Mouse (Mus musculus) embryonic facial prominence, embryonic 12.5 days (tissue): ENCODE measurements around the gene Smlr1. TPM values are rescaled to one million over a fixed set of nuclear protein-coding genes. Genes with fewer than 3 reads are reported as not detected.

Source experiments
- ATAC-seq: fragments of 200-750 bp; cut with Nextera tagmentation; 2 replicates; pipeline ENCODE4 v1.8.0; 2017; ENCODE audit not compliant: insufficient number of reproducible peaks, insufficient read depth, low FRiP score, low TSS enrichment
- H3K27ac ChIP-seq: fragments of 300-500 bp; sonication (generic); 2 replicates; pipeline ENCODE4 v1.5.1; 2016; ENCODE audit warnings: mild to moderate bottlenecking
- H3K27me3 ChIP-seq: fragments of 300-500 bp; sonication (generic); 2 replicates; pipeline ENCODE4 v1.6.1; 2016; ENCODE audit warnings: mild to moderate bottlenecking, moderate library complexity
- H3K36me3 ChIP-seq: fragments of 300-500 bp; sonication (generic); 2 replicates; pipeline ENCODE4 v1.6.1; 2016; ENCODE audit warnings: mild to moderate bottlenecking
- H3K4me1 ChIP-seq: fragments of 300-500 bp; sonication (generic); 2 replicates; pipeline ENCODE4 v1.6.1; 2016
- H3K4me2 ChIP-seq: fragments of 300-500 bp; sonication (generic); replicated peaks from 2 replicates; pipeline ENCODE4 v1.6.1; 2016; ENCODE audit warnings: mild to moderate bottlenecking, moderate library complexity
- H3K4me3 ChIP-seq: fragments of 300-500 bp; sonication (generic); 2 replicates; pipeline ENCODE4 v1.5.1; 2016; ENCODE audit warnings: mild to moderate bottlenecking
- H3K9ac ChIP-seq: fragments of 300-500 bp; sonication (generic); 2 replicates; pipeline ENCODE4 v1.6.1; 2016; ENCODE audit warnings: mild to moderate bottlenecking, moderate library complexity
- H3K9me3 ChIP-seq: fragments of 300-500 bp; sonication (generic); 2 replicates; pipeline ENCODE4 v1.6.1; 2016; ENCODE audit warnings: mild to moderate bottlenecking, moderate library complexity
- WGBS: fragments of 180-500 bp; shearing (Covaris S2); methylation state at CpG from one replicate; pipeline ENCODE4 v1.1.7; 2016; 5-methylcytosine and 5-hydroxymethylcytosine counted together
- polyA plus RNA-seq: library from polyadenylated mRNA; unstranded; fragments of >200 nt; fragmentation: Nextera tagmentation; extraction: Ambion mirVana; gene quantifications from 2 replicates; pipeline ENCODE4 v1.2.1, GENCODE M21; 2016

Gene Smlr1
- polyA plus RNA-seq, 1 experiment from 2014 or later = not detected

- Histone ChIP-seq H3K9me3 (no peaks in the 10 kb centered on the region), H3K4me3 (no peak overlapping the region), H3K27ac (no peak overlapping the region), H3K4me1 (peaks cover 3% of the 10 kb centered on the region; the same call in 1 of the 2 replicates), H3K36me3 (no peaks in the 10 kb centered on the region), H3K4me2 (no peak overlapping the region), H3K27me3 (no peaks in the 10 kb centered on the region), H3K9ac (no peak overlapping the region)
- 70% methylated on average over 9 of the region's 9 CpGs for WGBS
- peak; percentile 43; the same call in 1 of the 2 replicates for ATAC-seq
Measured at GRCm38 (mm10) chr10:25533513-25534246, 2.4 kb downstream of the Smlr1 start.

GRCm38 (mm10) chr10:25533105-25533504 lies 3.0 kb downstream of the Smlr1 start:
- no peaks in the 10 kb centered on the region for H3K27me3 ChIP-seq
- peaks cover 3% of the 10 kb centered on the region; the same call in 1 of the 2 replicates for H3K4me1 ChIP-seq
- 72% methylated on average over 2 of the region's 2 CpGs for WGBS
- no peaks in the 10 kb centered on the region for H3K36me3 ChIP-seq
- H3K9me3 ChIP-seq = no peaks in the 10 kb centered on the region
- no peak overlapping the region for H3K4me3 ChIP-seq
- H3K27ac ChIP-seq = no peak overlapping the region
- H3K4me2 ChIP-seq = no peak overlapping the region
- no peak overlapping the region for H3K9ac ChIP-seq
- no peak for ATAC-seq

GRCm38 (mm10) chr10:25531335-25531734 lies 4.7 kb downstream of the Smlr1 start:
- H3K36me3 ChIP-seq = no peaks in the 10 kb centered on the region
- H3K9ac ChIP-seq = no peak overlapping the region
- H3K9me3 ChIP-seq = no peaks in the 10 kb centered on the region
- H3K27ac ChIP-seq = no peak overlapping the region
- 75% methylated on average over 13 of the region's 13 CpGs for WGBS
- ATAC-seq = no peak
- peaks cover 3% of the 10 kb centered on the region; the same call in 1 of the 2 replicates for H3K4me1 ChIP-seq
- no peaks in the 10 kb centered on the region for H3K27me3 ChIP-seq
- H3K4me2 ChIP-seq = no peak overlapping the region
- H3K4me3 ChIP-seq = no peak overlapping the region

- Histone ChIP-seq H3K36me3 (peaks cover 5% of the 10 kb centered on the region; the same call in 1 of the 2 replicates), H3K9ac (no peak overlapping the region), H3K27ac (no peak overlapping the region), H3K4me2 (no peak overlapping the region), H3K27me3 (no peaks in the 10 kb centered on the region), H3K4me3 (no peak overlapping the region), H3K4me1 (peaks cover 3% of the 10 kb centered on the region; the same call in 1 of the 2 replicates), H3K9me3 (no peaks in the 10 kb centered on the region)
- WGBS = 88% methylated on average over 3 of the region's 3 CpGs
- no peak for ATAC-seq
Measured at GRCm38 (mm10) chr10:25527126-25527525, 8.9 kb downstream of the Smlr1 start.

GRCm38 (mm10) chr10:25526622-25527021 lies 9.4 kb downstream of the Smlr1 start:
- WGBS = 92% methylated on average over 4 of the region's 4 CpGs
- peaks cover 3% of the 10 kb centered on the region; the same call in 1 of the 2 replicates for H3K4me1 ChIP-seq
- no peak overlapping the region for H3K4me3 ChIP-seq
- H3K27me3 ChIP-seq = no peaks in the 10 kb centered on the region
- H3K27ac ChIP-seq = no peak overlapping the region
- H3K9me3 ChIP-seq = no peaks in the 10 kb centered on the region
- peaks cover 5% of the 10 kb centered on the region; the same call in 1 of the 2 replicates for H3K36me3 ChIP-seq
- ATAC-seq = no peak
- no peak overlapping the region for H3K9ac ChIP-seq
- H3K4me2 ChIP-seq = no peak overlapping the region

GRCm38 (mm10) chr10:25526156-25526555 lies 9.9 kb downstream of the Smlr1 start:
- no peak overlapping the region for H3K4me3 ChIP-seq
- no peak overlapping the region for H3K4me2 ChIP-seq
- no peak overlapping the region for H3K9ac ChIP-seq
- no peaks in the 10 kb centered on the region for H3K9me3 ChIP-seq
- H3K27me3 ChIP-seq = no peaks in the 10 kb centered on the region
- H3K36me3 ChIP-seq = peaks cover 5% of the 10 kb centered on the region; the same call in 1 of the 2 replicates
- 67% methylated on average over 4 of the region's 4 CpGs for WGBS
- H3K27ac ChIP-seq = no peak overlapping the region
- no peak for ATAC-seq
- H3K4me1 ChIP-seq = no peaks in the 10 kb centered on the region

GRCm38 (mm10) chr10:25523727-25524126 lies 12.3 kb downstream of the Smlr1 start:
- H3K27ac ChIP-seq = no peak overlapping the region
- H3K9ac ChIP-seq = no peak overlapping the region
- no peak overlapping the region for H3K4me3 ChIP-seq
- H3K4me1 ChIP-seq = no peaks in the 10 kb centered on the region
- H3K4me2 ChIP-seq = no peak overlapping the region
- H3K27me3 ChIP-seq = no peaks in the 10 kb centered on the region
- no peak for ATAC-seq
- peaks cover 12% of the 10 kb centered on the region; the same call in 1 of the 2 replicates for H3K36me3 ChIP-seq
- WGBS = 92% methylated on average over 8 of the region's 8 CpGs
- H3K9me3 ChIP-seq = no peaks in the 10 kb centered on the region

GRCm38 (mm10) chr10:25520428-25520827 lies 15.6 kb downstream of the Smlr1 start:
- 82% methylated on average over 5 of the region's 5 CpGs for WGBS
- no peak for ATAC-seq

GRCm38 (mm10) chr10:25519954-25520353 lies 16.1 kb downstream of the Smlr1 start:
- Histone ChIP-seq H3K27me3 (no peaks in the 10 kb centered on the region), H3K4me2 (no peak overlapping the region), H3K36me3 (peaks cover 32% of the 10 kb centered on the region), H3K9me3 (no peaks in the 10 kb centered on the region), H3K4me3 (no peak overlapping the region), H3K9ac (no peak overlapping the region), H3K4me1 (no peaks in the 10 kb centered on the region), H3K27ac (no peak overlapping the region)
- WGBS = 81% methylated on average over 3 of the region's 3 CpGs
- no peak for ATAC-seq

More at GRCm38 (mm10) chr10:25520428-25520827, 15.6 kb downstream of the Smlr1 start:
- Histone ChIP-seq H3K27me3 (no peaks in the 10 kb centered on the region), H3K36me3 (peaks cover 27% of the 10 kb centered on the region), H3K9ac (no peak overlapping the region), H3K4me2 (no peak overlapping the region), H3K27ac (no peak overlapping the region), H3K4me3 (no peak overlapping the region), H3K9me3 (no peaks in the 10 kb centered on the region), H3K4me1 (no peaks in the 10 kb centered on the region)

GRCm38 (mm10) chr10:25513821-25514220 lies 22.2 kb downstream of the Smlr1 start:
- Histone ChIP-seq H3K4me1 (no peaks in the 10 kb centered on the region), H3K4me3 (no peak overlapping the region), H3K9me3 (no peaks in the 10 kb centered on the region), H3K36me3 (peaks cover 37% of the 10 kb centered on the region), H3K27ac (no peak overlapping the region), H3K4me2 (no peak overlapping the region), H3K9ac (no peak overlapping the region), H3K27me3 (no peaks in the 10 kb centered on the region)
- ATAC-seq = no peak
- 66% methylated on average over 1 of the region's 1 CpGs for WGBS

GRCm38 (mm10) chr10:25503250-25503649 lies 32.8 kb downstream of the Smlr1 start:
- no peak for ATAC-seq
- Histone ChIP-seq H3K27ac (no peak overlapping the region), H3K9me3 (no peaks in the 10 kb centered on the region), H3K27me3 (no peaks in the 10 kb centered on the region), H3K4me2 (no peak overlapping the region), H3K4me1 (no peaks in the 10 kb centered on the region), H3K4me3 (no peak overlapping the region), H3K36me3 (peaks cover 48% of the 10 kb centered on the region), H3K9ac (no peak overlapping the region)
- WGBS = 86% methylated on average over 5 of the region's 5 CpGs

GRCm38 (mm10) chr10:25499323-25500071 lies 36.6 kb downstream of the Smlr1 start:
- 65% methylated on average over 10 of the region's 10 CpGs for WGBS

More at GRCm38 (mm10) chr10:25499323-25500071, 36.6 kb downstream of the Smlr1 start:
- H3K9ac ChIP-seq = no peak overlapping the region
- no peak for ATAC-seq
- peaks cover 38% of the 10 kb centered on the region for H3K36me3 ChIP-seq
- no peak overlapping the region for H3K4me2 ChIP-seq
- no peak overlapping the region for H3K27ac ChIP-seq
- no peaks in the 10 kb centered on the region for H3K27me3 ChIP-seq
- no peaks in the 10 kb centered on the region for H3K9me3 ChIP-seq
- no peaks in the 10 kb centered on the region for H3K4me1 ChIP-seq
- no peak overlapping the region for H3K4me3 ChIP-seq
